Mouse (Mus musculus) lung, adult 2 months (tissue): Measurements from ENCODE around the gene Rasal2.

Source experiments
- CTCF ChIP-seq: fragments of 200-500 bp; IDR thresholded peaks from 2 replicates; pipeline ENCODE4 v1.5.1; 2011; ENCODE audit warnings: mild to moderate bottlenecking, low read length, control low read depth; ENCODE audit not compliant: insufficient read depth
- POLR2A ChIP-seq: fragments of 200-500 bp; IDR thresholded peaks from 2 replicates; pipeline ENCODE4 v1.6.1; 2011; ENCODE audit warnings: low read depth, mild to moderate bottlenecking, control low read depth, low read length, borderline replicate concordance; ENCODE audit errors: extremely low read depth

- no peak for TF ChIP-seq CTCF
- TF ChIP-seq POLR2A = no peak
These were observed 112.8 kb downstream of the Rasal2 start for GRCm38 (mm10) chr1:157299559-157299958.
